Mouse (Mus musculus): Measurements from ENCODE around the gene Ngdn. TPM values are rescaled to one million over a fixed set of nuclear protein-coding genes. Genes with fewer than 3 reads are reported as not detected.
"Not testable (repeated sequence)": the region's sequence is repeated elsewhere in the genome, so short reads cannot be mapped to it uniquely, and the experiment has no call there.

Gene Ngdn
- polyA plus RNA-seq, 1 experiment from 2014 or later = 28.8 TPM

GRCm38 (mm10) chr14:54995457-54996138 is 19.7 kb upstream of the Ngdn start:
- Histone ChIP-seq H3K27ac (ENCODE audit: low read length) (no peak overlapping the region), H3K4me3 (ENCODE audit: low read depth, low read length) (no peak overlapping the region), H3K9ac (ENCODE audit: low read depth, low read length) (no peak overlapping the region), H3K4me1 (ENCODE audit: control insufficient read depth, low read depth, low read length) (no peaks in the 10 kb centered on the region), H3K4me2 (ENCODE audit: low read depth, low read length) (no peak overlapping the region), H3K9me3 (replicated peaks; ENCODE audit: control insufficient read depth, low read length) (no peaks in the 10 kb centered on the region), H3K27me3 (ENCODE audit: control insufficient read depth, insufficient read depth, low read depth, low read length) (no peaks in the 10 kb centered on the region; the same call in 1 of the 2 replicates), H3K36me3 (ENCODE audit: control insufficient read depth, insufficient read depth) (no peaks in the 10 kb centered on the region)
- 52% methylated on average over 14 of the region's 14 CpGs for WGBS (ENCODE audit: insufficient replicate concordance)
- ATAC-seq (ENCODE audit: low read depth) = no peak

DNA sequence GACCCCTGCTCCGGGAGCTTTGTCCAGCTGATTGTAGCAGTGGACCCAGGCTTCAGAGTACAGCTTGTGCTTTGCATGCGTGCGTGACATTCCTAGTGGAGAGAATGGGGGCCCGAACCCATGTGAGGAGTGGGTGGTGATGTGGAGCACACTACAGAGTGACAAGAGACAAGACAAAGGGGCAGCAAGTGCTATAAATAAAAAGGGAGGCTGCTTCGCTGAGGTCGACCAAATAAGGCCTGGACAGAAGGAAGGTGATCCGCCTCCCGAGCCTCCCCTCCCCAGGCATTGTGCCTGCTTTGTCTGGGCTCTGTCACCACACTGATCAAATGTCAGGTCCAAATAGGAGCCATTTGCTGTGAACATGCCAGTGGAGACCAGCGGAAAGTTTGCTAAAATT is 18.5 kb upstream of the Ngdn start:
- no peak overlapping the region for H3K4me3 ChIP-seq (ENCODE audit: low read depth, low read length)
- ATAC-seq (ENCODE audit: low read depth) = no peak
- no peaks in the 10 kb centered on the region for H3K9me3 ChIP-seq (replicated peaks; ENCODE audit: control insufficient read depth, low read length)
- no peaks in the 10 kb centered on the region for H3K4me1 ChIP-seq (ENCODE audit: control insufficient read depth, low read depth, low read length)
- H3K9ac ChIP-seq (ENCODE audit: low read depth, low read length) = no peak overlapping the region
- no peaks in the 10 kb centered on the region for H3K36me3 ChIP-seq (ENCODE audit: control insufficient read depth, insufficient read depth)
- WGBS (ENCODE audit: insufficient replicate concordance) = 57% methylated on average over 9 of the region's 9 CpGs
- no peak overlapping the region for H3K27ac ChIP-seq (ENCODE audit: low read length)
- no peak overlapping the region for H3K4me2 ChIP-seq (ENCODE audit: low read depth, low read length)
- H3K27me3 ChIP-seq (ENCODE audit: control insufficient read depth, insufficient read depth, low read depth, low read length) = no peaks in the 10 kb centered on the region

- no peak for ATAC-seq (ENCODE audit: low read depth)
- Histone ChIP-seq H3K4me3 (ENCODE audit: low read depth, low read length) (no peak overlapping the region), H3K27ac (ENCODE audit: low read length) (no peak overlapping the region), H3K4me1 (ENCODE audit: control insufficient read depth, low read depth, low read length) (no peaks in the 10 kb centered on the region), H3K9me3 (replicated peaks; ENCODE audit: control insufficient read depth, low read length) (no peaks in the 10 kb centered on the region), H3K36me3 (ENCODE audit: control insufficient read depth, insufficient read depth) (no peaks in the 10 kb centered on the region), H3K27me3 (ENCODE audit: control insufficient read depth, insufficient read depth, low read depth, low read length) (no peaks in the 10 kb centered on the region), H3K4me2 (ENCODE audit: low read depth, low read length) (no peak overlapping the region), H3K9ac (ENCODE audit: low read depth, low read length) (no peak overlapping the region)
- WGBS (ENCODE audit: insufficient replicate concordance) = 59% methylated on average over 4 of the region's 4 CpGs
Observed at GRCm38 (mm10) chr14:54997297-54997696, 18.0 kb upstream of the Ngdn start.

- Histone ChIP-seq H3K9me3 (replicated peaks; ENCODE audit: control insufficient read depth, low read length) (no peaks in the 10 kb centered on the region), H3K4me2 (ENCODE audit: low read depth, low read length) (no peak overlapping the region), H3K4me1 (ENCODE audit: control insufficient read depth, low read depth, low read length) (peaks cover under 1% of the 10 kb centered on the region; the same call in 1 of the 2 replicates), H3K9ac (ENCODE audit: low read depth, low read length) (no peak overlapping the region), H3K36me3 (ENCODE audit: control insufficient read depth, insufficient read depth) (no peaks in the 10 kb centered on the region), H3K4me3 (ENCODE audit: low read depth, low read length) (no peak overlapping the region), H3K27me3 (ENCODE audit: control insufficient read depth, insufficient read depth, low read depth, low read length) (no peaks in the 10 kb centered on the region), H3K27ac (ENCODE audit: low read length) (no peak overlapping the region)
- no peak for ATAC-seq (ENCODE audit: low read depth)
Observed at GRCm38 (mm10) chr14:54998680-54999079, 16.6 kb upstream of the Ngdn start.

- not testable (repeated sequence) for ATAC-seq (ENCODE audit: low read depth); H3K36me3 ChIP-seq (ENCODE audit: control insufficient read depth, insufficient read depth); H3K27ac ChIP-seq (ENCODE audit: low read length); H3K4me2 ChIP-seq (ENCODE audit: low read depth, low read length); H3K27me3 ChIP-seq (ENCODE audit: control insufficient read depth, insufficient read depth, low read depth, low read length); H3K9ac ChIP-seq (ENCODE audit: low read depth, low read length); H3K9me3 ChIP-seq (replicated peaks; ENCODE audit: control insufficient read depth, low read length); H3K4me1 ChIP-seq (ENCODE audit: control insufficient read depth, low read depth, low read length); H3K4me3 ChIP-seq (ENCODE audit: low read depth, low read length)
- 65% methylated on average over 5 of the region's 5 CpGs for WGBS (ENCODE audit: insufficient replicate concordance)
Observed at GRCm38 (mm10) chr14:54999868-55000267, 15.4 kb upstream of the Ngdn start.

DNA sequence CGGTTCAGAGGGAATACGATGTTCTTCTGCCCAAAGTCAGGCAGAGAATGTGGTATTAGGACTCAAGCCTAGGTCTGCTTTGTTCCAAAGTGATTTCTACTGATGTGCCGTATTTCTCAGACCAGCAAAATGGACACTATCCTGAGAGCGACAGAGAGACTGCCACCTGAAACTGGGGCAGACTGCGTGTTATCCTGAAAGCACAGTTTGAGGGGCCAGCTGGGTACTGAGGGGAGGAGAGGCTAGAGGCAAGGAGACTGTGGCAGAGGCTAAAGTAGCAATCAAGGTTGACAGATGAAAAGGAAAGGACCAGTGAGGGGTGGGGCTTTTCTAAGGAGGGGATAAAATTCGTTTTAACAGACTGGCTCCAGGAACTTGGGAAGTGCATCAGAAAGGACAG is 14.4 kb upstream of the Ngdn start:
- ATAC-seq (ENCODE audit: low read depth) = no peak
- no peaks in the 10 kb centered on the region for H3K36me3 ChIP-seq (ENCODE audit: control insufficient read depth, insufficient read depth)
- H3K27ac ChIP-seq (ENCODE audit: low read length) = no peak overlapping the region
- H3K4me2 ChIP-seq (ENCODE audit: low read depth, low read length) = no peak overlapping the region
- WGBS (ENCODE audit: insufficient replicate concordance) = 65% methylated on average over 6 of the region's 6 CpGs
- no peak overlapping the region for H3K4me3 ChIP-seq (ENCODE audit: low read depth, low read length)
- H3K9ac ChIP-seq (ENCODE audit: low read depth, low read length) = no peak overlapping the region
- H3K27me3 ChIP-seq (ENCODE audit: control insufficient read depth, insufficient read depth, low read depth, low read length) = no peaks in the 10 kb centered on the region
- H3K4me1 ChIP-seq (ENCODE audit: control insufficient read depth, low read depth, low read length) = peaks cover 4% of the 10 kb centered on the region
- H3K9me3 ChIP-seq (replicated peaks; ENCODE audit: control insufficient read depth, low read length) = no peaks in the 10 kb centered on the region

GRCm38 (mm10) chr14:55001446-55001845 is 13.8 kb upstream of the Ngdn start:
- Histone ChIP-seq H3K9me3 (replicated peaks; ENCODE audit: control insufficient read depth, low read length) (no peaks in the 10 kb centered on the region), H3K4me2 (ENCODE audit: low read depth, low read length) (no peak overlapping the region), H3K4me1 (ENCODE audit: control insufficient read depth, low read depth, low read length) (peaks cover 4% of the 10 kb centered on the region), H3K27ac (ENCODE audit: low read length) (no peak overlapping the region), H3K4me3 (ENCODE audit: low read depth, low read length) (no peak overlapping the region), H3K36me3 (ENCODE audit: control insufficient read depth, insufficient read depth) (no peaks in the 10 kb centered on the region), H3K27me3 (ENCODE audit: control insufficient read depth, insufficient read depth, low read depth, low read length) (no peaks in the 10 kb centered on the region), H3K9ac (ENCODE audit: low read depth, low read length) (no peak overlapping the region)
- WGBS (ENCODE audit: insufficient replicate concordance) = 69% methylated on average over 2 of the region's 2 CpGs
- ATAC-seq (ENCODE audit: low read depth) = no peak

DNA sequence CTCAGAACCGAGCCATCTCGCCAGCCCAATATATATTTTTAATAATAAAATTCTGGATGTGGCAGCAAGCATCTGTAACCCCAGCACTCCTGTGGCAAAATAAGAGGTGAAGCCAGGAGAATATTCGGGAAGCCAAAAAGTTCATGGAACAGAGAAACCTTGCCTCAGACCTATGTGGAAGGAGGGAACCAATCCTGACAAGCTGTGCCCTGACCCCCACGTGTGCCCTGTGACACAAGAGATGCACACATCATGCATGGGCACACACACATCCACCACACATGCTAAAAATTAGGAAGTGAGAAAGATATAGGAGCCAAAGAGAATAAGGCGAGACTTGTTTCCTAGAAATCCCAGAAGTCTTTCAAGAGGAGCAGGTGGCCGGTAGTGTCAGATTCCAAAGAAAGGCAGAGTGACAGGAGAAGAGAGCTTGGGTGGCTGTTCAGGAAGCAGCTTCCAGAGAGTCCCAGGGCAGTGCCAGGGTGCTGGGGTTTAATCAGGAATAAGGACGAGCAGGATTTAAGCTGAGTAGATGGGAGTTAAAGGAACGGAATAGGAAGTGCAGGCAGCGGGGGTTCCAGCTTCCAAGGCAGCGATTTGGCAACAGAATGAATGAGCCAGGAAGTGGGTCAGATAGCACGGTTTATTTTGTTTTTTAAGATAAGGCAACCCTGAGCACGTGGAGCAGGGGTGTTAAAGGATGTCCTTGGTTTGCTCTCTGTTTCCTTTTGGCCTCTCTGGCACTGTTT is 13.1 kb upstream of the Ngdn start:
- H3K27ac ChIP-seq (ENCODE audit: low read length) = no peak overlapping the region
- H3K4me3 ChIP-seq (ENCODE audit: low read depth, low read length) = no peak overlapping the region
- H3K27me3 ChIP-seq (ENCODE audit: control insufficient read depth, insufficient read depth, low read depth, low read length) = no peaks in the 10 kb centered on the region
- H3K36me3 ChIP-seq (ENCODE audit: control insufficient read depth, insufficient read depth) = no peaks in the 10 kb centered on the region
- H3K4me1 ChIP-seq (ENCODE audit: control insufficient read depth, low read depth, low read length) = peaks cover 4% of the 10 kb centered on the region
- H3K9ac ChIP-seq (ENCODE audit: low read depth, low read length) = no peak overlapping the region
- 28% methylated on average over 12 of the region's 12 CpGs for WGBS (ENCODE audit: insufficient replicate concordance)
- no peak overlapping the region for H3K4me2 ChIP-seq (ENCODE audit: low read depth, low read length)
- no peaks in the 10 kb centered on the region for H3K9me3 ChIP-seq (replicated peaks; ENCODE audit: control insufficient read depth, low read length)
- no peak for ATAC-seq (ENCODE audit: low read depth)

DNA sequence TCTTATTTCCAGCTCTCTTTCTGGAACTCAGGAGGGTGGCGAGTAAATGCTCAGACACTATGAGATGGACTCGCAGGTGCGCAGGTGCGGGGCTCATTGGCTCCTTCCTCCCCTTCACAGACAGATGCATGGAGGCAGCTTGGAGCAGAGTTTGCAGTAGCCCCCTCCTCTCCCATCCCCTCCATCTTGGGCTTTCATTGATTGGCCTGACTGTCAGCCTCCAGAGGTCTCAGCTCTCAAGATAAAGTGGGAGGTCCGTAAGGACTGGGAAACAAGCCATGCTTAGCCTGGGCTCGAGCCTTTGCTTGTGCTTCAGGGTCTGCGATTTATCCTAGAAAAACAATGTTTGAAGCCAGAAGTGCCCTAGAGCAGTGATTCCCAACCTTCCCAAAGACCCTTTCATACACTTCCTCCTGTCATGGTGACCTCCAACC is 12.6 kb upstream of the Ngdn start:
- no peak overlapping the region for H3K27ac ChIP-seq (ENCODE audit: low read length)
- no peaks in the 10 kb centered on the region for H3K36me3 ChIP-seq (ENCODE audit: control insufficient read depth, insufficient read depth)
- ATAC-seq (ENCODE audit: low read depth) = no peak
- no peaks in the 10 kb centered on the region for H3K27me3 ChIP-seq (ENCODE audit: control insufficient read depth, insufficient read depth, low read depth, low read length)
- no peak overlapping the region for H3K9ac ChIP-seq (ENCODE audit: low read depth, low read length)
- peaks cover 4% of the 10 kb centered on the region for H3K4me1 ChIP-seq (ENCODE audit: control insufficient read depth, low read depth, low read length)
- H3K4me3 ChIP-seq (ENCODE audit: low read depth, low read length) = no peak overlapping the region
- 41% methylated on average over 7 of the region's 7 CpGs for WGBS (ENCODE audit: insufficient replicate concordance)
- H3K9me3 ChIP-seq (replicated peaks; ENCODE audit: control insufficient read depth, low read length) = no peaks in the 10 kb centered on the region
- H3K4me2 ChIP-seq (ENCODE audit: low read depth, low read length) = no peak overlapping the region
